Mouse (Mus musculus): ENCODE data around the gene Snx6. TPM values are rescaled to one million over a fixed set of nuclear protein-coding genes. Genes with fewer than 3 reads are reported as not detected.
"Not testable (repeated sequence)": the region's sequence is repeated elsewhere in the genome, so short reads cannot be mapped to it uniquely, and the experiment has no call there.

The Snx6 gene
- polyA plus RNA-seq, 1 experiment from 2014 or later = 64.8 TPM

DNA sequence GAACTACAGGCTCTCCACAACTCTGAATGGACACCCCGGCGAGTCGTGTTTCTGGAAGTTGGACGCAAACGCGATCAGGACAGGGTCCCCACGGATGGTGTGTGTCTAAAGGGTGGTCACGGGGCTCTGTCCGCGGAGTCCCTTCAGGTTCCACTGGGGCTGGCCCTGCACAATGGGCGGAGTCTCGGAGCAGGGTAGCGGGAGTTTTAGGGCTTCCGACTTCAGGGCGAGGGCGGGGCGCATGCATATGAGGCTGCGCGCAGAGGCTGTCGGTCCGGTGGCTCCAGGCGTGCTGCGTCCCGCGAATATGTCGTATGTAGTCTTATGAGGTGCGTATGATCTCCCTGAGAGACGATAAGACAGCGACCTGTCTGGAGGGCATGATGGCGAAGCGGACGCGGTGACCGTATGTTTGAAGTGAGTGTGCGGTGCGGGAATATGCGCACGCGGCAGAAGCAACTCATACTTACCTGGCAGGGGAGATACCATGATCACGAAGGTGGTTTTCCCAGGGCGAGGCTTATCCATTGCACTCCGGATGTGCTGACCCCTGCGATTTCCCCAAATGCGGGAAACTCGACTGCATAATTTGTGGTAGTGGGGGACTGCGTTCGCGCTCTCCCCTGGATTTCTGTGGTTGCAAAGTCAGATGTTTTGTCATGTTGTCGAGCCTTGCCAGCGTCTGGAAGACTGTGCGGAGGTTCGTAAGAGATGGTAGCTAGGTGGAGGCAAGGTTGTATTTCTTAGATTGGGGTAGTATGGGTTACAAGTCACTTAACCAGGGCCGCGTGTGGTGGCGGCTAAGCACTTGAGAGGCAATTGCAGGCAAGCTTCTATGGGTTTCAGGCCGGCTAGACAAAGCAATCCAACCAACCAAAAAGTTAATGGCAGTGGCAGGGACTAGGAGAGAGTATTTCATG lies 66.1 kb downstream of the Snx6 start:
- not testable (repeated sequence) for H3K36me3 ChIP-seq; H3K4me3 ChIP-seq; H3K4me1 ChIP-seq; H3K9ac ChIP-seq; H3K27ac ChIP-seq; H3K27me3 ChIP-seq (replicated peaks); H3K9me3 ChIP-seq (replicated peaks)
- ATAC-seq = peak; percentile 86
- peak overlapping the region; percentile 33; the same call in 1 of the 2 replicates for H3K4me2 ChIP-seq
- no CpG with 5 or more reads among the region's 56 CpGs for WGBS (ENCODE audit: insufficient replicate concordance)

DNA sequence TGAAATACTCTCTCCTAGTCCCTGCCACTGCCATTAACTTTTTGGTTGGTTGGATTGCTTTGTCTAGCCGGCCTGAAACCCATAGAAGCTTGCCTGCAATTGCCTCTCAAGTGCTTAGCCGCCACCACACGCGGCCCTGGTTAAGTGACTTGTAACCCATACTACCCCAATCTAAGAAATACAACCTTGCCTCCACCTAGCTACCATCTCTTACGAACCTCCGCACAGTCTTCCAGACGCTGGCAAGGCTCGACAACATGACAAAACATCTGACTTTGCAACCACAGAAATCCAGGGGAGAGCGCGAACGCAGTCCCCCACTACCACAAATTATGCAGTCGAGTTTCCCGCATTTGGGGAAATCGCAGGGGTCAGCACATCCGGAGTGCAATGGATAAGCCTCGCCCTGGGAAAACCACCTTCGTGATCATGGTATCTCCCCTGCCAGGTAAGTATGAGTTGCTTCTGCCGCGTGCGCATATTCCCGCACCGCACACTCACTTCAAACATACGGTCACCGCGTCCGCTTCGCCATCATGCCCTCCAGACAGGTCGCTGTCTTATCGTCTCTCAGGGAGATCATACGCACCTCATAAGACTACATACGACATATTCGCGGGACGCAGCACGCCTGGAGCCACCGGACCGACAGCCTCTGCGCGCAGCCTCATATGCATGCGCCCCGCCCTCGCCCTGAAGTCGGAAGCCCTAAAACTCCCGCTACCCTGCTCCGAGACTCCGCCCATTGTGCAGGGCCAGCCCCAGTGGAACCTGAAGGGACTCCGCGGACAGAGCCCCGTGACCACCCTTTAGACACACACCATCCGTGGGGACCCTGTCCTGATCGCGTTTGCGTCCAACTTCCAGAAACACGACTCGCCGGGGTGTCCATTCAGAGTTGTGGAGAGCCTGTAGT lies 76.4 kb downstream of the Snx6 start:
- no CpG with 5 or more reads among the region's 56 CpGs for WGBS (ENCODE audit: insufficient replicate concordance)
- ATAC-seq = peak; percentile 86
- H3K36me3 ChIP-seq = not testable (repeated sequence)

DNA sequence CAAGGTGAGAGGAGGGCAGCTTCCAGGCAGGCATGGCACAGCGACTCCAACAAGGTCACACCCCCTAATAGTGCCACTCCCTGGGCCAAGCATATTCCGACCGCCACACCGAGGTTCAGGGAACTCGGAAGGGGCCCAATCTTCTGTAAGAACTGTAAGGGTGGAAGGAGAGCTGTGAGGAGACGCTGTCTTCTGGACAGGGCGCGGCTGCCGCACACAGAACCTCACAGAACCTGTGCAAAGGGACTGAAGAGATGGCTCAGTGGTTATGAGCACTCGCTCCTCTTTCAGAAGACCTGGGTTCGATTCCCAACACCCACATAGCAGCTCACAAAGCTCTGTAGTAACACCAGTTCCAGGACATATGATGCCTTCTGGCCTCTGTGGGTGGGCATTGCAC lies 78.0 kb downstream of the Snx6 start:
- WGBS (ENCODE audit: insufficient replicate concordance) = 71% methylated on average over 5 of the region's 11 CpGs
- H3K9ac ChIP-seq; H3K27me3 ChIP-seq (replicated peaks); ATAC-seq; H3K36me3 ChIP-seq; H3K4me1 ChIP-seq; H3K27ac ChIP-seq; H3K4me2 ChIP-seq; H3K4me3 ChIP-seq; H3K9me3 ChIP-seq (replicated peaks): not testable (repeated sequence)

More for the DNA sequence above, 76.4 kb downstream of the Snx6 start:
- H3K4me3 ChIP-seq; H3K4me2 ChIP-seq; H3K4me1 ChIP-seq; H3K27me3 ChIP-seq (replicated peaks); H3K9me3 ChIP-seq (replicated peaks); H3K27ac ChIP-seq; H3K9ac ChIP-seq: not testable (repeated sequence)

DNA sequence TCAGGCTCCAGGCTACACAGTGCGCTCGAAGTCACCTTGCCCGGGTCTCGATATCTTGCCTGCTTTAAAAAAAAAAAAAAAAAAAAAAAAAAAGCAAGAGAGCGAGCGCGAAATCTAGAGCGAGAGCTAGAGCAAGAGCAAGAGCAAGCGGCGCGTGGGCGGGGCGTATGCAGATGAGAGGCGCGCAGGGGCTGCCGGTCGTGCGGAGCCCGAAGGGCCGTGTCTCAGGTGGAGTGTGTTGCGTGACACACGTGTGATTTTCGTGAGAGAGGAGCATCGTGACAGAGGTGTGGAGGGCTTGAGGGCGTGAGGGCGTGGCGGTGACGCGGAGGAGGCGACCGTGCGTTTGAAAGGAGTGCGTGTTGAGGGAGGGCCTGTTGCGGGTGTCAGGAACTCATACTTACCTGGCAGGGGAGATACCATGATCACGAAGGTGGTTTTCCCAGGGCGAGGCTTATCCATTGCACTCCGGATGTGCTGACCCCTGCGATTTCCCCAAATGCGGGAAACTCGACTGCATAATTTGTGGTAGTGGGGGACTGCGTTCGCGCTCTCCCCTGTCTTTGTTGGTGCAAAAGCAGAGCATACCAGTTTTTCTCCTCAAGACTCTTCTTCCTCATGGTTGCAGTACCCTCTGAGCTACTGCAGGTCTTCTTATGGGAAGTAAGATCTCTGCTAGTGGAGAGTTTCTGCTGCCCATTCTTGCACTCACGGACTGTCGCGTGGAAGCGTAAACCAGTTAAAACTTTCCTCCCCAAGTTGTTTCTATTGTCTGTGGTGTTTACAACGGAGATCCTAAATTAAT lies 81.5 kb downstream of the Snx6 start:
- H3K27me3 ChIP-seq (replicated peaks); H3K4me2 ChIP-seq; H3K4me3 ChIP-seq: not testable (repeated sequence)

DNA sequence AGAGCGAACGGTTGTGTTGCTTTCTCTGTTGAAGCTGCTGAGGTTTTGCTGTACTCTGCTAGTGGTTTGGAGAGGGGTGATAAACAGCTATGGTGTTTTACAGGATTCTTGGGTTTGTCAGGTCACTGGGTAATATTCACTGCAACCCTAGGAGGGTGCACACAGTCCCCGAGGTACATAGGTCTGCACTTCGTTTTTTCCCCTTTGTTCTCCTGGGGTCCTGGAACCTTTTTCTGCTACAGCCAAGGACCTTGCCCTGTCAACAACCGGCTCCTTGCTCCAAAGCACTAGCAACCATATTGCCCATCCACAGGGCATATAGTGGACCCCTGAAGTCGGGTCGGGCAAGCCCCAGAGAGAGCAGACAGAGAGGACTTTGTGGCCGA lies 85.0 kb downstream of the Snx6 start:
- H3K4me2 ChIP-seq; H3K4me1 ChIP-seq; H3K36me3 ChIP-seq; H3K27me3 ChIP-seq (replicated peaks); H3K9ac ChIP-seq; H3K9me3 ChIP-seq (replicated peaks); H3K4me3 ChIP-seq: not testable (repeated sequence)
- H3K27ac ChIP-seq = 0 out of 2 replicates have a peak overlapping the region, but pooled peaks have one; percentile 65
- 0% methylated on average over 5 of the region's 8 CpGs for WGBS (ENCODE audit: insufficient replicate concordance)
- peak; percentile 89 for ATAC-seq

More for the DNA sequence above, 81.5 kb downstream of the Snx6 start:
- not testable (repeated sequence) for H3K36me3 ChIP-seq; H3K9ac ChIP-seq; H3K27ac ChIP-seq; H3K9me3 ChIP-seq (replicated peaks); H3K4me1 ChIP-seq
- WGBS (ENCODE audit: insufficient replicate concordance) = 0% methylated on average over 2 of the region's 48 CpGs
- peak; percentile 63 for ATAC-seq

DNA sequence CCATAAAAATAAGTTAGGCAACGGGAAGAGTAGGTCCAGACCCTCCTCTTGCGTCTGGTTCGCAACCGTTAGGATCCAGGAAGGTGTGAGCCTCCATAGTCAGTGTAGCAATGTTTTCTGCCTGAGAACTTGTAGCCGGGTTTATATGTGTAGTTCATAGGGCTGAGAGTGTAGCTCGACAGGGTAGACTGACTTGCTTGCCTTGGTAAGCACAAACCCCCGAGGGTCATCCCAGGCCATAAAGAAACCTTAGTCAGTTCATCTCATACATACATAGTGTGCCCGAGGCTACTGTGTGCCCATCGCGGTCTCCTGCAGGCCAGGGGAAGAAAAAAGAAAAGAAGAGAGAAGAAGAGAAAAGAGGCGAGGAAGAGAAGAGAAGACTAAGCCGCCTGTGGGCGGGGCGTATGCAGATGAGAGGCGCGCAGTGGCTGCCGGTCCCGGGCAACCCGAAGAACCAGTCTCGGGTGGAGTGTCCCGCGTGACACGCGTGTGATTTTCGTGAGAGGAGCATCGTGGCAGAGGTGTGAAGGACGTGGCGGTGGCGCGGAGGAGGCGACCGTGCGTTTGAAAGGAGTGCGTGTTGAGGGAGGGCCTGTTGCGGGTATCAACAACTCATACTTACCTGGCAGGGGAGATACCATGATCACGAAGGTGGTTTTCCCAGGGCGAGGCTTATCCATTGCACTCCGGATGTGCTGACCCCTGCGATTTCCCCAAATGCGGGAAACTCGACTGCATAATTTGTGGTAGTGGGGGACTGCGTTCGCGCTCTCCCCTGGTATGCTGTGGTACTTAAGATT lies 85.6 kb downstream of the Snx6 start:
- H3K4me3 ChIP-seq = peak overlapping the region; percentile 32; the same call in 1 of the 2 replicates
- WGBS (ENCODE audit: insufficient replicate concordance) = 0% methylated on average over 12 of the region's 44 CpGs
- 0 out of 2 replicates have a peak overlapping the region, but pooled peaks have one; percentile 41 for H3K9ac ChIP-seq
- H3K27ac ChIP-seq; H3K36me3 ChIP-seq; H3K4me1 ChIP-seq; H3K9me3 ChIP-seq (replicated peaks); H3K27me3 ChIP-seq (replicated peaks): not testable (repeated sequence)
- 0 out of 2 replicates have a peak overlapping the region, but pooled peaks have one; percentile 38 for H3K4me2 ChIP-seq
- ATAC-seq = peak; percentile 14; the same call in 1 of the 2 replicates

DNA sequence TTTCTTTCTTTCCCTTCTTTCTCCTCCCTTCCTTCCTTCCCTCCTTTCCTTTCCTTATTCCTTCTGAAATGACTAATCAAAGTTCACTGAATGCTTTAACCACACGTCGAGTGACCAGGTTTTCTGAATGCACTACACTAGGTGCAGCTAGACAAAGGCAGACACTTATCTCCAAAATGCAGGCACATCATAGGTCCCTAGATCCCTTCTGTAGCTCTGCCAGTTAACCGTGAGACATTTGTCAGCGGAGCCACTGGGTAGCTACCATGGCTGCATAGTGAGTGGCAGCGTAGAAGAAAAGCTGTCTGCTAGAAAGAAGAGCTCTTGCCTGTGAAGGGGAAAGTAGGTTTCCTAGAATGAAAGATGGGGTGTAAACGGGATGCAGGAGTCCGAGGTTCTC lies 96.1 kb downstream of the Snx6 start:
- Histone ChIP-seq H3K9me3 (replicated peaks) (no peaks in the 10 kb centered on the region), H3K27ac (no peak overlapping the region), H3K4me3 (no peak overlapping the region), H3K4me2 (no peak overlapping the region), H3K4me1 (peaks cover 32% of the 10 kb centered on the region), H3K27me3 (replicated peaks) (peaks cover 8% of the 10 kb centered on the region; the same call in 1 of the 2 replicates), H3K36me3 (no peaks in the 10 kb centered on the region), H3K9ac (no peak overlapping the region; the same call in 1 of the 2 replicates)
- 41% methylated on average over 7 of the region's 7 CpGs for WGBS (ENCODE audit: insufficient replicate concordance)
- no peak for ATAC-seq

DNA sequence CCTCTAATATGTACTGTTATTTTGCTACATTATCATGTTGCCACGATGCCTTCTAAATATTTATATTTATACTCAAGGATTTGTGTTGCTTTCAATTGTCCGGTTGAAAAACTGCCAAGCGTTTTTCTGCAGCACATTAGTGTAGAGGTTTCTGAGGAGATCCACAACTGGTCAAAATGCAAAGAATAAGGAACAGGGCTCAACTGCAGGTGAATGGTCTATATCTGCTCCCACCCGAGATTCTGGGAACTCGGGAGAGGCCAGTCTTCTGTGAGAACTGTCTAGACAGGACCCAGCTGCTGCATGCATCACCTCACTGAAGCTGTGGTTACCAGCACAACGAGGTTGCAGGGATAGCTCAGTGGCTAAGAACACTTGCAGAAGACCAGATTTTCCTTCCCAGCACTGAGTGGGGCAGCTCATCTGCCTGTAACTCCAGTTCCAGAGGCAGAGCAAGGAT lies 97.7 kb downstream of the Snx6 start:
- no peak overlapping the region for H3K4me3 ChIP-seq
- no peak for ATAC-seq
- H3K9me3 ChIP-seq (replicated peaks) = no peaks in the 10 kb centered on the region
- WGBS (ENCODE audit: insufficient replicate concordance) = 43% methylated on average over 6 of the region's 6 CpGs
- peak overlapping the region; percentile 79 for H3K27ac ChIP-seq
- H3K27me3 ChIP-seq (replicated peaks) = peaks cover 3% of the 10 kb centered on the region; the same call in 1 of the 2 replicates
- peak overlapping the region; percentile 5; the same call in 1 of the 2 replicates for H3K9ac ChIP-seq
- H3K36me3 ChIP-seq = peaks cover under 1% of the 10 kb centered on the region
- peak overlapping the region; percentile 13 for H3K4me2 ChIP-seq
- peaks cover 46% of the 10 kb centered on the region for H3K4me1 ChIP-seq

DNA sequence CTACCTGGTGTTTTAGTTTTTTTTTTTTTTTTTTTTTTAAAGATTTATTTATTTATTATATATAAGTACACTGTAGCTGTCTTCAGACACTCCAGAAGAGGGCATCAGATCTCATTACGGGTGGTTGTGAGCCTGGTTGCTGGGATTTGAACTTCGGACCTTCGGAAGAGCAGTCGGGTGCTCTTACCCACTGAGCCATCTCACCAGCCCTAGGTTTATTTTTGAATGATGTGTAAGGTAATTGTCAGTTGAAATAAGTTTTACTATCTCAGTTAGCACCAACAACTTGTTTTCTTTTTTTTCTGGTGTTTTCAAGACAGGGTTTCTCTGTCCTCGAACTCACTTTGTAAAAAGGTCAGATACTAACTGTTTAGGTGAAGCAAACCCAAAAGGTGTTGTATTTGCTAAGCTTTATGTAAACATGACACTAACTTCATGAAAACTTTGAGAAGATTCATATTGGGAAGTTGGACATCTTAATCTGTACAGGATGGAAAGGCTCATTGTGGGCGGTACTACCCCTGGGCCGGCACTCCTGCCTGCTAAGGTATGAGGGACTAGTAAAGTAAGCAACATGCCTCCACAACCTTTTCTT lies 98.4 kb downstream of the Snx6 start:
- Histone ChIP-seq H3K9me3 (replicated peaks) (no peaks in the 10 kb centered on the region), H3K4me1 (peaks cover 47% of the 10 kb centered on the region), H3K36me3 (peaks cover 8% of the 10 kb centered on the region), H3K27me3 (replicated peaks) (no peaks in the 10 kb centered on the region), H3K4me3 (no peak overlapping the region), H3K4me2 (peak overlapping the region; percentile 13; the same call in 1 of the 2 replicates), H3K27ac (peak overlapping the region; percentile 79), H3K9ac (no peak overlapping the region; the same call in 1 of the 2 replicates)
- 6% methylated on average over 7 of the region's 7 CpGs for WGBS (ENCODE audit: insufficient replicate concordance)
- ATAC-seq = peak; percentile 68
